24 mouse cellular contexts compared by ENCODE assay signal in the genomic region with DNA sequence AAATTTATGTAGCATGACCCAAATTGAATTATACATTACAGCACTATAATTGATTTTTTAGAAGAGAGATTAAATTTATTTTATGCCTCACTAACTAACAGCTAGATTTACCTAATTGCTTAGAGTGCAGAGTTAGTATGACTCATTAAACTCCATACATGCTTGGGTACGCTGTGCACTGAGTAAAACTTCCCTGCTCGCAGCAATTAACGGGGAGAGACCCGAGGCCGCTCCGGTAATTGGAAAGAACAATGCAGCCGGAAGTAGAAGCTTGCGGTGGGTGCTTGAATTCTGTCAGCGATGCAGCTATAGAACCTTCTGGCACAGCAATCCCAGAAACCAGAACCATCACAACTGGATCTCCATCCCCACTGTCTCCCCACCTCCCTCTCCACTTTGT.
DNase-seq lines count a peak whose midpoint lies in the region; ATAC-seq and TF ChIP-seq lines count a peak whose summit lies in the region.
"Had no signal": no experiment of that assay in that cellular context is flagged by ENCODE, and none has a peak within 500 bp of the region (broad histone marks: within the 10 kb centered on the region; RNA-seq: fewer than 3 reads in every experiment).

No protein-coding gene starts in this region.

- H3K9ac ChIP-seq in embryonic facial prominence, embryonic 13.5 days, result no peak overlapping the region
- no peak overlapping the region for H3K9ac ChIP-seq in kidney, postnatal 0 days (ENCODE audit: low read depth, low read length)
- no peak overlapping the region for H3K9ac ChIP-seq in kidney, embryonic 15.5 days
- H3K9ac ChIP-seq: heart, embryonic 13.5 days; neural tube, embryonic 12.5 days; stomach, embryonic 15.5 days had no signal

- H3K27me3 ChIP-seq in embryonic facial prominence, embryonic 13.5 days, result peaks cover 32% of the 10 kb centered on the region
- H3K27me3 ChIP-seq in embryonic facial prominence, embryonic 10.5 days (replicated peaks; ENCODE audit: low read depth, poor library complexity, severe bottlenecking), result peaks cover 26% of the 10 kb centered on the region; the same call in 1 of the 2 replicates
- no peaks in the 10 kb centered on the region for H3K27me3 ChIP-seq in kidney, postnatal 0 days (ENCODE audit: insufficient read depth, low read length)
- peaks cover 51% of the 10 kb centered on the region for H3K27me3 ChIP-seq in kidney, embryonic 15.5 days

- WGBS in embryonic facial prominence, embryonic 13.5 days, result 42% methylated on average over 9 of the region's 9 CpGs
- WGBS in embryonic facial prominence, embryonic 10.5 days, result 75% methylated on average over 9 of the region's 9 CpGs
- WGBS in kidney, postnatal 0 days, result 41% methylated on average over 9 of the region's 9 CpGs
- WGBS in kidney, embryonic 15.5 days, result 50% methylated on average over 9 of the region's 9 CpGs

- no peak for DNase-seq in embryonic facial prominence, embryonic 10.5 days (ENCODE audit: low spot score)
- DNase-seq in kidney, postnatal 0 days (ENCODE audit: low spot score), result peak; percentile 38
- peak; percentile 32 for DNase-seq in brain, adult 2 months (ENCODE audit: low read depth, low spot score)
- peak; percentile 40 for DNase-seq in forelimb bud, embryonic 11.5 days (ENCODE audit: low read depth, low spot score)
- no peak for DNase-seq in layer of hippocampus, adult 9-11 months
- DNase-seq in layer of hippocampus, postnatal 10 days (ENCODE audit: low spot score in 2 of 2), result no peak
- DNase-seq: adrenal gland, postnatal 10 days; cerebellum, adult 11 months; cerebellum, postnatal 14 days; gastrocnemius, postnatal 10 days; heart, adult 18-20 months; kidney, adult 2 months; kidney, postnatal 36 days; lung, adult 18-20 months; lung, postnatal 14 days; right cerebral cortex, postnatal 25 days; thymus, adult 18-20 months had no signal

- TF ChIP-seq CTCF in kidney, postnatal 0 days (IDR thresholded peaks at IDR 0.05; ENCODE audit: low read depth), result no peak

- H3K4me1 ChIP-seq in embryonic facial prominence, embryonic 13.5 days, result peaks cover 4% of the 10 kb centered on the region; the same call in 1 of the 2 replicates
- H3K4me1 ChIP-seq in embryonic facial prominence, embryonic 10.5 days, result peaks cover 3% of the 10 kb centered on the region; the same call in 1 of the 2 replicates
- H3K4me1 ChIP-seq in kidney, postnatal 0 days (replicated peaks; ENCODE audit: insufficient read depth, low read length), result no peaks in the 10 kb centered on the region
- H3K4me1 ChIP-seq in kidney, embryonic 15.5 days, result peaks cover 15% of the 10 kb centered on the region
- H3K4me1 ChIP-seq: neural tube, embryonic 12.5 days; stomach, embryonic 15.5 days had no signal

- ATAC-seq in embryonic facial prominence, embryonic 13.5 days (ENCODE audit: insufficient number of reproducible peaks, insufficient read depth, low FRiP score, low TSS enrichment, low read depth), result 0 out of 2 replicates have a peak, but pooled peaks have one; percentile 43
- 0 out of 2 replicates have a peak, but pooled peaks have one; percentile 33 for ATAC-seq in kidney, postnatal 0 days (replicated peaks; ENCODE audit: low FRiP score, low read depth)
- ATAC-seq in kidney, embryonic 15.5 days (replicated peaks; ENCODE audit: low FRiP score), result no peak
- ATAC-seq: activated CD4-positive, CD25-positive, alpha-beta regulatory T cell, adult 4 months had no signal

- H3K27ac ChIP-seq in embryonic facial prominence, embryonic 13.5 days, result no peak overlapping the region
- no peak overlapping the region for H3K27ac ChIP-seq in embryonic facial prominence, embryonic 10.5 days (replicated peaks)
- H3K27ac ChIP-seq in kidney, postnatal 0 days, result no peak overlapping the region
- H3K27ac ChIP-seq in kidney, embryonic 15.5 days, result no peak overlapping the region
- H3K27ac ChIP-seq: heart, embryonic 13.5 days; neural tube, embryonic 12.5 days; stomach, embryonic 15.5 days had no signal

- no peaks in the 10 kb centered on the region for H3K9me3 ChIP-seq in embryonic facial prominence, embryonic 13.5 days
- H3K9me3 ChIP-seq in embryonic facial prominence, embryonic 10.5 days, result no peaks in the 10 kb centered on the region
- no peaks in the 10 kb centered on the region for H3K9me3 ChIP-seq in kidney, postnatal 0 days (replicated peaks; ENCODE audit: low read length)
- no peaks in the 10 kb centered on the region for H3K9me3 ChIP-seq in kidney, embryonic 15.5 days (replicated peaks)
- H3K9me3 ChIP-seq: heart, embryonic 13.5 days; neural tube, embryonic 12.5 days; stomach, embryonic 15.5 days had no signal

- H3K4me2 ChIP-seq in embryonic facial prominence, embryonic 13.5 days, result no peak overlapping the region
- no peak overlapping the region for H3K4me2 ChIP-seq in kidney, postnatal 0 days (ENCODE audit: low read length)
- no peak overlapping the region for H3K4me2 ChIP-seq in kidney, embryonic 15.5 days
- H3K4me2 ChIP-seq: heart, embryonic 13.5 days; liver, embryonic 11.5 days; neural tube, embryonic 12.5 days; stomach, embryonic 15.5 days had no signal

- H3K36me3 ChIP-seq in embryonic facial prominence, embryonic 13.5 days, result no peaks in the 10 kb centered on the region
- no peaks in the 10 kb centered on the region for H3K36me3 ChIP-seq in embryonic facial prominence, embryonic 10.5 days (replicated peaks)
- H3K36me3 ChIP-seq in kidney, postnatal 0 days (ENCODE audit: insufficient read depth, low read length), result no peaks in the 10 kb centered on the region
- H3K36me3 ChIP-seq in kidney, embryonic 15.5 days, result no peaks in the 10 kb centered on the region
- H3K36me3 ChIP-seq: heart, embryonic 13.5 days; neural tube, embryonic 12.5 days; stomach, embryonic 15.5 days had no signal

- no peak overlapping the region for H3K4me3 ChIP-seq in embryonic facial prominence, embryonic 13.5 days
- H3K4me3 ChIP-seq in embryonic facial prominence, embryonic 10.5 days, result no peak overlapping the region
- H3K4me3 ChIP-seq in kidney, postnatal 0 days (replicated peaks; ENCODE audit: low read depth, low read length), result no peak overlapping the region
- no peak overlapping the region for H3K4me3 ChIP-seq in kidney, embryonic 15.5 days (replicated peaks)
- H3K4me3 ChIP-seq: heart, embryonic 13.5 days; neural tube, embryonic 12.5 days; stomach, embryonic 15.5 days had no signal

Comparison
In these comparisons a context has a peak if more than half of its experiments do, and no peak if none do; other contexts are left out.
1. DNase-seq: peak in kidney, postnatal 0 days (single experiment), brain, adult 2 months (single experiment) and forelimb bud, embryonic 11.5 days (single experiment); none in embryonic facial prominence, embryonic 10.5 days (single experiment), layer of hippocampus, adult 9-11 months (single experiment) and layer of hippocampus, postnatal 10 days (0 of 2).